ENCODE assay signal across 12 mouse cellular contexts in genomic region chr13:21852215-21852945, GRCm38 (mm10). TPM values are rescaled to one million over a fixed set of nuclear protein-coding genes. Genes with fewer than 3 reads are reported as not detected.
DNase-seq lines count a peak whose midpoint lies in the region; ATAC-seq and TF ChIP-seq lines count a peak whose summit lies in the region.
"Had no signal": no experiment of that assay in that cellular context is flagged by ENCODE, and none has a peak within 500 bp of the region (broad histone marks: within the 10 kb centered on the region; RNA-seq: fewer than 3 reads in every experiment).

No protein-coding gene starts in this region.

- H3K4me2 ChIP-seq in midbrain, postnatal 0 days (ENCODE audit: low read depth, low read length, poor library complexity, severe bottlenecking) = no peak overlapping the region
- H3K4me2 ChIP-seq: embryonic facial prominence, embryonic 12.5 days; neural tube, embryonic 12.5 days; stomach, embryonic 15.5 days had no signal

- no peaks in the 10 kb centered on the region for H3K27me3 ChIP-seq in midbrain, postnatal 0 days (ENCODE audit: insufficient read depth, low read length)
- H3K27me3 ChIP-seq: embryonic facial prominence, embryonic 12.5 days; neural tube, embryonic 12.5 days; stomach, embryonic 15.5 days had no signal

- H3K4me1 ChIP-seq in midbrain, postnatal 0 days (ENCODE audit: insufficient read depth, low read length) = no peaks in the 10 kb centered on the region
- H3K4me1 ChIP-seq: embryonic facial prominence, embryonic 12.5 days; neural tube, embryonic 12.5 days; stomach, embryonic 15.5 days had no signal

- no peak for ATAC-seq in midbrain, postnatal 0 days (ENCODE audit: low FRiP score)

- no peak for TF ChIP-seq CTCF in midbrain, postnatal 0 days (IDR thresholded peaks at IDR 0.05)

- intact Hi-C loops in heart, postnatal 14 days (cut with DNase I) = no loop called here

- H3K27ac ChIP-seq in midbrain, postnatal 0 days (ENCODE audit: low read depth, low read length) = no peak overlapping the region
- H3K27ac ChIP-seq: embryonic facial prominence, embryonic 12.5 days; neural tube, embryonic 12.5 days; stomach, embryonic 15.5 days had no signal

- H3K4me3 ChIP-seq in midbrain, postnatal 0 days (ENCODE audit: low read depth, low read length) = no peak overlapping the region
- H3K4me3 ChIP-seq: embryonic facial prominence, embryonic 12.5 days; neural tube, embryonic 12.5 days; stomach, embryonic 15.5 days had no signal

- WGBS in midbrain, postnatal 0 days = 73% methylated on average over 3 of the region's 3 CpGs

- peak; percentile 51 to 73 for DNase-seq in cerebellum, postnatal 14 days
- no peak for DNase-seq in cerebellum, adult 8-10 months
- peak; percentile 89 for DNase-seq in 416B (ENCODE audit: low read depth)
- peak; percentile 29 for DNase-seq in gastrocnemius, postnatal 10 days
- peak; percentile 51 to 81 for DNase-seq in heart, postnatal 14 days
- no peak for DNase-seq in layer of hippocampus, postnatal 25 days (ENCODE audit: extremely low spot score in 1 of 2, low spot score in 1 of 2)
- DNase-seq in midbrain, postnatal 0 days (ENCODE audit: low spot score) = no peak
- DNase-seq in frontal cortex, postnatal 10 days (ENCODE audit: low spot score in 2 of 2) = no peak
- DNase-seq: lung, adult 18-20 months had no signal

- no peaks in the 10 kb centered on the region for H3K9me3 ChIP-seq in midbrain, postnatal 0 days (ENCODE audit: low read length)
- H3K9me3 ChIP-seq: embryonic facial prominence, embryonic 12.5 days; neural tube, embryonic 12.5 days; stomach, embryonic 15.5 days had no signal

- no peaks in the 10 kb centered on the region for H3K36me3 ChIP-seq in midbrain, postnatal 0 days (ENCODE audit: insufficient read depth, low read length)
- H3K36me3 ChIP-seq: embryonic facial prominence, embryonic 12.5 days; neural tube, embryonic 12.5 days; stomach, embryonic 15.5 days had no signal

- no peak overlapping the region for H3K9ac ChIP-seq in midbrain, postnatal 0 days (replicated peaks; ENCODE audit: low read length, poor library complexity, severe bottlenecking)
- H3K9ac ChIP-seq: embryonic facial prominence, embryonic 12.5 days; neural tube, embryonic 12.5 days; stomach, embryonic 15.5 days had no signal

RNA-seq across cellular contexts. Expression of gene Hist1h2br, which starts 18.8 kb away (rescaled TPM):
- total RNA-seq in gastrocnemius, postnatal 10 days (2021) = 100 to 1,000 TPM; 139 to 146 TPM
- 100 to 1,000 TPM in 1 of 2 experiments, 10 to 100 TPM in 1; 52.5 to 108 TPM for total RNA-seq in heart, postnatal 14 days (2021)
- total RNA-seq in layer of hippocampus, postnatal 25 days (2021) = 10 to 100 TPM; 42.1 to 57.8 TPM
- 112 and 283 TPM in 2 replicates for total RNA-seq in midbrain, postnatal 0 days (2014; rRNA removed)
- polyA plus RNA-seq in midbrain, postnatal 0 days (2015; fragmentation: Nextera tagmentation; extraction: Ambion mirVana) = 3.0 and 4.0 TPM in 2 replicates

RNA-seq across cellular contexts. Expression of gene Hist1h2ap, which starts 19.1 kb away (rescaled TPM):
- 100 to 1,000 TPM in 1 of 2 experiments, 10 to 100 TPM in 1; 86.5 to 153 TPM for total RNA-seq in gastrocnemius, postnatal 10 days (2021)
- 100 to 1,000 TPM in 1 of 2 experiments, 10 to 100 TPM in 1; 85.4 to 183 TPM for total RNA-seq in heart, postnatal 14 days (2021)
- 10 to 100 TPM; 16.2 to 31.8 TPM for total RNA-seq in layer of hippocampus, postnatal 25 days (2021)
- 409 and 620 TPM in 2 replicates for total RNA-seq in midbrain, postnatal 0 days (2014; rRNA removed)
- 282 and 299 TPM in 2 replicates for polyA plus RNA-seq in midbrain, postnatal 0 days (2015; fragmentation: Nextera tagmentation; extraction: Ambion mirVana)

RNA-seq across cellular contexts. Expression of gene Hist1h4n, which starts 20.4 kb away (rescaled TPM):
- 10 to 100 TPM; 17.9 to 46.6 TPM for total RNA-seq in gastrocnemius, postnatal 10 days (2021)
- total RNA-seq in heart, postnatal 14 days (2021) = 10 to 100 TPM in 1 of 2 experiments, 1 to 10 TPM in 1; 9.1 to 16.3 TPM
- total RNA-seq in layer of hippocampus, postnatal 25 days (2021) = 10 to 100 TPM; 21.0 to 38.5 TPM
- total RNA-seq in midbrain, postnatal 0 days (2014; rRNA removed) = 1,387 and 1,972 TPM in 2 replicates
- polyA plus RNA-seq in midbrain, postnatal 0 days (2015; fragmentation: Nextera tagmentation; extraction: Ambion mirVana) = 1.7 and 2.3 TPM in 2 replicates

RNA-seq across cellular contexts. Expression of gene Hist1h4m, which starts 40.8 kb away (rescaled TPM):
- 100 to 1,000 TPM; 345 to 353 TPM for total RNA-seq in gastrocnemius, postnatal 10 days (2021)
- total RNA-seq in heart, postnatal 14 days (2021) = 100 to 1,000 TPM; 163 to 280 TPM
- 100 to 1,000 TPM; 199 to 299 TPM for total RNA-seq in layer of hippocampus, postnatal 25 days (2021)
- total RNA-seq in midbrain, postnatal 0 days (2014; rRNA removed) = 2.3 TPM in 1 of 2 replicates, not detected in the other
- 1.8 TPM in 1 of 2 replicates, not detected in the other for polyA plus RNA-seq in midbrain, postnatal 0 days (2015; fragmentation: Nextera tagmentation; extraction: Ambion mirVana)
- polyA plus RNA-seq: embryonic facial prominence, embryonic 12.5 days; neural tube, embryonic 12.5 days had no signal

RNA-seq across cellular contexts. Expression of gene Hist1h2ao, which starts 42.1 kb away (rescaled TPM):
- total RNA-seq in gastrocnemius, postnatal 10 days (2021) = 100 to 1,000 TPM; 240 to 250 TPM
- total RNA-seq in heart, postnatal 14 days (2021) = not detected
- 10 to 100 TPM; 31.1 to 33.0 TPM for total RNA-seq in layer of hippocampus, postnatal 25 days (2021)
- total RNA-seq in midbrain, postnatal 0 days (2014; rRNA removed) = not detected in 2 replicates
- not detected in 2 replicates for polyA plus RNA-seq in midbrain, postnatal 0 days (2015; fragmentation: Nextera tagmentation; extraction: Ambion mirVana)
- polyA plus RNA-seq: embryonic facial prominence, embryonic 12.5 days; neural tube, embryonic 12.5 days had no signal

Comparison
In these comparisons a context has a peak if more than half of its experiments do, and no peak if none do; other contexts are left out.
1. DNase-seq: peak in cerebellum, postnatal 14 days (2 of 2), 416B (single experiment), gastrocnemius, postnatal 10 days (single experiment) and heart, postnatal 14 days (2 of 2); none in cerebellum, adult 8-10 months (single experiment), layer of hippocampus, postnatal 25 days (0 of 2), midbrain, postnatal 0 days (single experiment) and frontal cortex, postnatal 10 days (0 of 2).
2. RNA of gene Hist1h4n, which starts 20.4 kb away (total RNA-seq): 1,387 to 1,972 TPM in midbrain, postnatal 0 days; 17.9 to 46.6 TPM in gastrocnemius, postnatal 10 days, 21.0 to 38.5 TPM in layer of hippocampus, postnatal 25 days and 9.1 to 16.3 TPM in heart, postnatal 14 days; every median in the first group is over 10 times any median in the second.